Mouse (Mus musculus): ENCODE measurements around the gene Agk. TPM values are rescaled to one million over a fixed set of nuclear protein-coding genes. Genes with fewer than 3 reads are reported as not detected.

The Agk gene
- 46.2 and 48.7 TPM in 2 replicates for polyA plus RNA-seq (2014; fragmentation: Nextera tagmentation; extraction: Ambion mirVana)

DNA sequence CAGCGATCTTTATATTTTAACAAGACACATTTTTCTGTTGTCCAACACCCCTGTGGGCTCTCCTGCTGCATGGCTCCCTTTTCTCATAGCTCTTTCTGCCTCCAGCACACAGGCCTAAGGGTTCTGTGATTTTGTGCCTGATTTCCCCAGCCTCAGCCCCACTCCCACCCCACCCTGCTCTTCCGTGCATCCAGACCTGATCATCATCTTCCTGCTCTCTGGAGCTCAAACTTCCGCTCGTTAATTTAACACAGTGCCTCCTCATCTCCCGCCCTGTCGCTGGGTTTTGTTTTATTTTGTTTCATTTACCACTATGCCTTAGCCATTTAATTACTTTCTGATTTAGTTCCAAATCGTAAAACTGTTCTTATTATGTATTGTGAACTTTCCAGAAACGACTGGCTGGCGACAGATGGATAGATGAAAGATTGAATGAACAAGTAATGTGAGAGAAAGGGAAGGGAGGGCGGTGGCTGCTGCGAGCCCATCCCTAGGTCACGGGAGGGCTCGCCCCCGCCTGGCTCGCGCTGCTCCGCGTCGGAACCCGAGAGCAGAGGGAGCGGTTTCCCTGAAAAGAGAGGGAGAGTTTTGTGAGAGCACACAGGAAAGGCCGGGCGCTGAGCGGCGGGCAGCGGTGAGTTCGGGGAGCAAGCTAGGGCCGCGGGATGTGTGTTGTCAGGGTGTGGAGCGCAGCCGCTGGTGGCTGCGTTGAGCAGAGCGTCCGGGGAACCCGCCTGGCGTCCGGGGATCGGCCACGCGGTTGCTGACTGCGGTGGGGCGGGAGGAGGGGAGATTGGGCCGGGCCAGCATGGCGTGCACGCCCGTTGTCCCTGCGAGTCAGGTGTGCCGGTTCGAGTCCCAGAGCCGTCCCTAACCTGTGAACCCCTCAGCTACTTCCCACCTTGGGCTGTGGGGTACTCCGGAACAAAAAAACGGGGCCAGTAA is at the start of gene Agk:
Gene Agk (plus strand): TSS at position 276 of the 945 bp plus-strand sequence.
- no peaks in the 10 kb centered on the region; the same call in 1 of the 2 replicates for H3K36me3 ChIP-seq (ENCODE audit: control insufficient read depth, insufficient read depth, low read length)
- H3K4me1 ChIP-seq (replicated peaks; ENCODE audit: control insufficient read depth, insufficient read depth, low read length) = no peaks in the 10 kb centered on the region
- no peaks in the 10 kb centered on the region for H3K27me3 ChIP-seq (ENCODE audit: control insufficient read depth, insufficient read depth, low read length)
- H3K9me3 ChIP-seq (ENCODE audit: control insufficient read depth, low read length) = no peaks in the 10 kb centered on the region
- peak within 1 kb of the TSS; percentile 62 for H3K4me3 ChIP-seq (ENCODE audit: low read depth, low read length)
- WGBS = 2% methylated on average over 52 of the region's 52 CpGs
- peak within 1 kb of the TSS; percentile 84 for H3K9ac ChIP-seq (ENCODE audit: low read length)
- DNase-seq (ENCODE audit: low spot score) (peak; percentile 91), ATAC-seq (replicated peaks; ENCODE audit: low FRiP score) (peak; percentile 94)
- peak within 1 kb of the TSS; percentile 50; the same call in 1 of the 2 replicates for H3K27ac ChIP-seq (ENCODE audit: low read depth, low read length)
- peak within 1 kb of the TSS; percentile 53 for H3K4me2 ChIP-seq (ENCODE audit: low read depth, low read length, severe bottlenecking)

DNA sequence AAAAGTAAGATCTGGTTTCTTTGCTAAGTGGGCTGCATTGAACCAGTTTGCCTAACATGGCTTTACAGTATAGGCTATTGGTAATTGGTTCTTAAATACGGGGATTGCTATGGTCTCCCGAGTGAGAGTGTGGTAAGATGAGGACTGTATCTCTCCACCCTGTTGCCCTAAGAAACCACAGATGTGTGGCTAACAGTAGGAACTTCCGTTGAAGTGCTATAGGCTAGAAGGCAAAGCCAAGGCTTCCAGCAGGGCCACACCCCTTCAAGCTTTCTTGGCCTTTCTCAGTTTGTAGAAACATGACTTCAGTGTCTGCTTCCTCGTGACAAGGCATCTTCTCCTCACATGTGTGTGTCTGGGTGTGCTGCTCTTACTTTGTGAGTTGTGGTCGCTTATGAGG is 24.3 kb upstream of the Agk start:
- no peak overlapping the region for H3K27ac ChIP-seq (ENCODE audit: low read depth, low read length)
- no peaks in the 10 kb centered on the region for H3K36me3 ChIP-seq (ENCODE audit: control insufficient read depth, insufficient read depth, low read length)
- H3K9me3 ChIP-seq (ENCODE audit: control insufficient read depth, low read length) = no peaks in the 10 kb centered on the region
- no peak overlapping the region for H3K9ac ChIP-seq (ENCODE audit: low read length)
- ATAC-seq (replicated peaks; ENCODE audit: low FRiP score) (no peak), DNase-seq (ENCODE audit: low spot score) (no peak)
- WGBS = 84% methylated on average over 5 of the region's 5 CpGs
- H3K4me1 ChIP-seq (replicated peaks; ENCODE audit: control insufficient read depth, insufficient read depth, low read length) = no peaks in the 10 kb centered on the region
- no peaks in the 10 kb centered on the region for H3K27me3 ChIP-seq (ENCODE audit: control insufficient read depth, insufficient read depth, low read length)
- H3K4me3 ChIP-seq (ENCODE audit: low read depth, low read length) = no peak overlapping the region
- H3K4me2 ChIP-seq (ENCODE audit: low read depth, low read length, severe bottlenecking) = no peak overlapping the region

DNA sequence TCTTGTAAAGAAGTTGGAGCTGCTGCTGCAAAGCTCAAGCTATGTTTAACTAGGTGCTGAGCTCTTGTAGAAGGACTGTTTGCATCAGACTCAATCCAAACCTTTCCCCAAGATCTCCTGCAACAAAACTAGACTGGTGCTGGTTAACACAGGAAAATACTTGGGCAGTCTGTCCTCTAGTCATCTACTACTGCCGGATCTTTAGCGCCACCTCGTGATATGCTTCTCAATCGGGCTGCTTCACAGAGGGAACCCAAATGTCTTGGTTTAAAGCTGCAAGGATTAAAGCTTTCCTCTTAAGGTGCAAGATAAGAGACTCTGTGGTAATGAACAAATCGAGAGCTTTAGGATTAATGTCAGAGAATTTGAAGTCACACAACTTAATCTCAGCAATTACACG is 21.6 kb upstream of the Agk start:
- DNase-seq (ENCODE audit: low spot score) (peak; percentile 54), ATAC-seq (replicated peaks; ENCODE audit: low FRiP score) (no peak)
- Histone ChIP-seq H3K27ac (ENCODE audit: low read depth, low read length) (no peak overlapping the region), H3K4me2 (ENCODE audit: low read depth, low read length, severe bottlenecking) (no peak overlapping the region), H3K4me1 (replicated peaks; ENCODE audit: control insufficient read depth, insufficient read depth, low read length) (no peaks in the 10 kb centered on the region), H3K9ac (ENCODE audit: low read length) (no peak overlapping the region), H3K27me3 (ENCODE audit: control insufficient read depth, insufficient read depth, low read length) (no peaks in the 10 kb centered on the region), H3K36me3 (ENCODE audit: control insufficient read depth, insufficient read depth, low read length) (no peaks in the 10 kb centered on the region), H3K9me3 (ENCODE audit: control insufficient read depth, low read length) (no peaks in the 10 kb centered on the region), H3K4me3 (ENCODE audit: low read depth, low read length) (no peak overlapping the region)
- WGBS = 22% methylated on average over 6 of the region's 6 CpGs

DNA sequence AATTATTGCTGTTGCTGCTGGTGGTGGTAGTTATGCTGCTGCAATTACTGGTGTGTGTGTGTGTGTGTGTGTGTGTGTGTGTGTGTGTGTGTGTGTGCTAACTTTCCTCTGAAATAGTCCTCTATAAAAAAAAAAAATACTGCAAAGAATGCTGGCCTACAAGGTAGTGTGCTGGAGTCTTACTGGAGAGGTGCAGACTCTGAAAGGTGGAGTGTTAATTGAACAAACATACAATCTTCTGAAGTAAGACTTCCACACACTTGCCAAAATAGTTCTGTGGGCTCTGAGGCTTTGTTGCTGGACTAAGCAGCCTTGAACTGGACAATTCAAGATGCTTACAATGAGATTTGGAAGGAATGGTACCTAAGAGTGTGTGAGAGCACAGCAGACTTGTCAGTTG is 20.0 kb upstream of the Agk start:
- no peak for ATAC-seq (replicated peaks; ENCODE audit: low FRiP score)
- Histone ChIP-seq H3K4me1 (replicated peaks; ENCODE audit: control insufficient read depth, insufficient read depth, low read length) (no peaks in the 10 kb centered on the region), H3K27me3 (ENCODE audit: control insufficient read depth, insufficient read depth, low read length) (no peaks in the 10 kb centered on the region), H3K9me3 (ENCODE audit: control insufficient read depth, low read length) (no peaks in the 10 kb centered on the region), H3K27ac (ENCODE audit: low read depth, low read length) (no peak overlapping the region), H3K4me3 (ENCODE audit: low read depth, low read length) (no peak overlapping the region), H3K36me3 (ENCODE audit: control insufficient read depth, insufficient read depth, low read length) (no peaks in the 10 kb centered on the region), H3K4me2 (ENCODE audit: low read depth, low read length, severe bottlenecking) (no peak overlapping the region), H3K9ac (ENCODE audit: low read length) (no peak overlapping the region)
- DNase-seq (ENCODE audit: low spot score) = no peak

DNA sequence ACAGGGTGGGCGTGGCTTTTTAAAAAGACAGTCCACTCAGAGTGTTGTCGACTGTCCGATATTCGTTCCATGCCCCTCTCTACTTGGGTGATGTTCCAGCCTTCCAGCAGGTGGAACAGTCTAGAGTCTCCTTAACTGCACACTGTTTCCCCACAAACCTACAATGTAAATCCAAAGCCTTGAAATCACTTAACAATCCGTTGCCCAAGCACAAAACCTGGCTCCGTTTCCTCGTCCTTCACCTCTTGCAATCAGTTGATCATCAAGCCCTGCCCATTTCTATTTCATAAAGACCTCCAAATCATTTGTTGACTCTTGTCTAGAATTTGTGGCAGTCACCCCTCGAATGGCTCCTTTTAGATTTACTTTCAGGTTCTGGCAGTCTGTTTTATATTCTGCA is 1.4 kb downstream of the Agk start:
- H3K36me3 ChIP-seq (ENCODE audit: control insufficient read depth, insufficient read depth, low read length) = no peaks in the 10 kb centered on the region; the same call in 1 of the 2 replicates
- no peaks in the 10 kb centered on the region for H3K9me3 ChIP-seq (ENCODE audit: control insufficient read depth, low read length)
- H3K4me1 ChIP-seq (replicated peaks; ENCODE audit: control insufficient read depth, insufficient read depth, low read length) = no peaks in the 10 kb centered on the region
- 88% methylated on average over 8 of the region's 8 CpGs for WGBS
- H3K27me3 ChIP-seq (ENCODE audit: control insufficient read depth, insufficient read depth, low read length) = no peaks in the 10 kb centered on the region
- ATAC-seq (replicated peaks; ENCODE audit: low FRiP score) (no peak), DNase-seq (ENCODE audit: low spot score) (no peak)
- no peak overlapping the region; the same call in 1 of the 2 replicates for H3K4me3 ChIP-seq (ENCODE audit: low read depth, low read length)
- no peak overlapping the region for H3K27ac ChIP-seq (ENCODE audit: low read depth, low read length)
- H3K9ac ChIP-seq (ENCODE audit: low read length) = no peak overlapping the region
- H3K4me2 ChIP-seq (ENCODE audit: low read depth, low read length, severe bottlenecking) = peak overlapping the region; percentile 53; the same call in 1 of the 2 replicates

DNA sequence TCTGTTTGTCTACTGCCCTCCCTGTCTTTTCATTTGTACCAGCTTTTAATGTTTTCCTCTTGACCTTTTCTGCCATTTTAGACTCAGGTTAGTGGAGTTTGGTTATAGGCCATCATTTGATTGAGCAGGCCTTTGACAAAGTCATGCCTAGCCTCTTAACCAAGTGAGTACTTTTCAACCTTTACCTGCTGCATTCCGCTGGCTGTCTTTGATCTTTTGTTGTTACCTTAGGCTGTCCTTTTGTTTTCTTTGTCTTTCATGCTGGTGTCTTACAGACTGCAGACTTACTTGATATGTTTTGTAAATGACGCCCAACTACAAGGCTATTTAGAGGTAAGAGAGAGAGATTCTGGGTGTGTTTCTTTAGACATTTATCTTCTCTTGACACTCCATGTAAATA is 8.5 kb downstream of the Agk start:
- no peak overlapping the region for H3K27ac ChIP-seq (ENCODE audit: low read depth, low read length)
- WGBS = 91% methylated on average over 2 of the region's 2 CpGs
- no peak for DNase-seq (ENCODE audit: low spot score)
- H3K4me2 ChIP-seq (ENCODE audit: low read depth, low read length, severe bottlenecking) = no peak overlapping the region
- ATAC-seq (replicated peaks; ENCODE audit: low FRiP score) = no peak
- no peaks in the 10 kb centered on the region for H3K27me3 ChIP-seq (ENCODE audit: control insufficient read depth, insufficient read depth, low read length)
- H3K4me1 ChIP-seq (replicated peaks; ENCODE audit: control insufficient read depth, insufficient read depth, low read length) = no peaks in the 10 kb centered on the region
- H3K4me3 ChIP-seq (ENCODE audit: low read depth, low read length) = no peak overlapping the region
- H3K9ac ChIP-seq (ENCODE audit: low read length) = no peak overlapping the region
- no peaks in the 10 kb centered on the region for H3K9me3 ChIP-seq (ENCODE audit: control insufficient read depth, low read length)
- no peaks in the 10 kb centered on the region; the same call in 1 of the 2 replicates for H3K36me3 ChIP-seq (ENCODE audit: control insufficient read depth, insufficient read depth, low read length)

DNA sequence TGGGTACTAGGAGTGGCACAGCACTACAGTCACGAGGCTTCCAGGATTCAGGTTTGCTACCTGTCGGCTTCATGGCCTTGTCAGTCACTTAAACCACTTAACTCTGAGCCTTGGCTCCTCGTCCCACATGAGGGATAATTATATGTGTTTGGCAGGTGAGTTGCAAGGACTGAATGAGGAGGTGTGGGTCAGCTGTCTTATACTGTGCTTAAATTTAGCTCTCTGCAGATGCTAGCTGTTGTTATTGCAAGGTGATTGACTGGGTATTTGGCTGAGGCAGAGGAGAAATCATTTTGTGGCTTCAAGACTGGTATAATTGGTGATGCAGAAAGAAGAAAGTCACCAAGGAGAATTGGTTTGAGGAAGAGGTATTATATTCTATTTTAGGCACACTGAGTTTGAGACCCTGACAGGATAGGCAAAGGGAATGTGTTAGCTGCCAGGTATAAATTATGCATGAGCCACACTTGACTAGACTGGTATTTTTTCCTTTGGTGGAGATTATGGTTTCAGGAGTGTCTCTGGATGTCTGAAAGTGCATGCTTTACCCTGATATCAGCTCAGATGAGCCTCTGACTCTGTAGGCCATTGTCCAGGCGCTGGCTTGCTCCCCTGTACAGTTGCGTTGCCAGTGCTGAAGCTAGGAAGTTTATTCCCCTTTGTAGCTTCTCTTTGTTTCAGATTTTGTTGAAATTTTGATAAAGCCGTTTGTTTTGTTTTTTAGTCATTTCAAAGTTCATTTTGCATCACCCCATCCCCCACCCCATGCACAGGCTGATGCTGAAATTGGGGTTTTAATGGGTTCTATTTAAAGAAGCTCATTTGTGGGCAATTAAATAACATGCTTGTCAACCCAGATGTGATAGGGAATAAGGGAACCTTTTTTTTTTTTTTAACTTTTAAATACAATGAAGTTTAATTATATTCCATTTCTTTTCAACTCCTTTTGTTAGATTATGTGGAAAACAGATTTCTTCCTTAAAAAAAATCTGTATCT is 12.1 kb downstream of the Agk start:
- H3K27me3 ChIP-seq (ENCODE audit: control insufficient read depth, insufficient read depth, low read length) = no peaks in the 10 kb centered on the region
- no peak overlapping the region for H3K27ac ChIP-seq (ENCODE audit: low read depth, low read length)
- H3K4me2 ChIP-seq (ENCODE audit: low read depth, low read length, severe bottlenecking) = no peak overlapping the region
- H3K4me3 ChIP-seq (ENCODE audit: low read depth, low read length) = no peak overlapping the region
- ATAC-seq (replicated peaks; ENCODE audit: low FRiP score) = no peak
- H3K36me3 ChIP-seq (ENCODE audit: control insufficient read depth, insufficient read depth, low read length) = no peaks in the 10 kb centered on the region; the same call in 1 of the 2 replicates
- WGBS = 90% methylated on average over 6 of the region's 6 CpGs
- H3K4me1 ChIP-seq (replicated peaks; ENCODE audit: control insufficient read depth, insufficient read depth, low read length) = no peaks in the 10 kb centered on the region
- no peak overlapping the region for H3K9ac ChIP-seq (ENCODE audit: low read length)
- DNase-seq (ENCODE audit: low spot score) = no peak
- H3K9me3 ChIP-seq (ENCODE audit: control insufficient read depth, low read length) = no peaks in the 10 kb centered on the region

DNA sequence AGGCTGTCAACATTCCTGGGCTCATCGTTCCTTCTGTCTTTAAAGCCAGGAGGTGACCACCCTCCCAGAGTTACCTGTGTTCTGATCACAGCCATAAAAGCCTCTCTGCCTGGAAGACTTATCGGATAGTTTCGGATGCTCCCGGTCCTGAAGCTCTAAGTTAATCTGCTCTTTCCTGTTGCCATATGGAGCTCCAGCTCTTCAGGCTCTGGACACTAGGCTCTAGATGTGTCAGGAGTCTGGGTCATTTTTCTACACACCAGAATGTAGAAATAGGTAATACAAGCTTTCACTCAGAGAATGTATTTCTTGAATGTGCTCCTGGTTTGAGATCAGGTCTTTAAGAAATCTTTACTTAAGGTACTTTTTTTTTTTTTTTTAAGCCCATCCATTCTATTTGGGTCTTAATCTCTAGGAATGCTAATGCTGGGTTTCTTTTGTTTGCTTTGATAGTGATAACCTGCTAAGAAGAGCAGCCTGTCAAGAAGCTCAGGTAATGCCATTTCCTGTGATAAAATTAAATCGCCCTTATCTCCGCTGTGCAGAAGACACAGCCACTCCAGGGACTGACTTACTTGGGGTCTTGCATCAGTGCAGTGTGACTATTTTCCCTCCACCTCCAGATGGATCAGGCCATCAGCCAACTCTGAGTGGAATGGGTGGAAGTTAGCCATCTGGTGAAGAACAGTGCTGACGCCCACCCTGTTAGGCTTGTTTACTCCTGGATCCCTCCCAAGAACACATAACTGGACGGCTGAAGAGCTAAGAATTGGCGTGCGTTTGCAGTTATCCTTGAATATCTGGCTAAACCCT is 22.2 kb downstream of the Agk start:
- no peak for ATAC-seq (replicated peaks; ENCODE audit: low FRiP score)
- WGBS = 91% methylated on average over 10 of the region's 10 CpGs

More for the DNA sequence above, 22.2 kb downstream of the Agk start:
- Histone ChIP-seq H3K9me3 (ENCODE audit: control insufficient read depth, low read length) (no peaks in the 10 kb centered on the region), H3K27me3 (ENCODE audit: control insufficient read depth, insufficient read depth, low read length) (no peaks in the 10 kb centered on the region), H3K9ac (ENCODE audit: low read length) (no peak overlapping the region), H3K4me2 (ENCODE audit: low read depth, low read length, severe bottlenecking) (no peak overlapping the region), H3K36me3 (ENCODE audit: control insufficient read depth, insufficient read depth, low read length) (no peaks in the 10 kb centered on the region), H3K4me3 (ENCODE audit: low read depth, low read length) (no peak overlapping the region), H3K27ac (ENCODE audit: low read depth, low read length) (no peak overlapping the region), H3K4me1 (replicated peaks; ENCODE audit: control insufficient read depth, insufficient read depth, low read length) (no peaks in the 10 kb centered on the region)
- no peak for DNase-seq (ENCODE audit: low spot score)

All from forebrain, embryonic 11.5 days (tissue).